Mouse (Mus musculus) myocyte (in vitro differentiated cells): ENCODE data around the gene Vmn1r79.

Source experiments
- CEBPB ChIP-seq: IDR thresholded peaks from 2 replicates; pipeline ENCODE4 v1.6.1; 2011; ENCODE audit warnings: mild to moderate bottlenecking, moderate library complexity; ENCODE audit not compliant: poor library complexity, insufficient read depth, severe bottlenecking
- E2F4 ChIP-seq: IDR thresholded peaks from one replicate; pipeline ENCODE4 v1.6.1; 2011; ENCODE audit warnings: mild to moderate bottlenecking, control low read depth, moderate library complexity; ENCODE audit not compliant: insufficient read depth
- MAX ChIP-seq: IDR thresholded peaks from one replicate; pipeline ENCODE4 v1.6.1; 2011; ENCODE audit warnings: low read depth, mild to moderate bottlenecking, control low read depth
- MYOD1 ChIP-seq, 3 experiments: IDR thresholded peaks; one replicate each; pipeline ENCODE4 v1.6.1; 2011; ENCODE audit warnings: control low read depth in 2 of 3, low read depth in 2 of 3, mild to moderate bottlenecking in 2 of 3, moderate library complexity in 1 of 3; ENCODE audit not compliant: insufficient read length in 2 of 3, control insufficient read depth in 1 of 3
- POLR2A ChIP-seq: IDR thresholded peaks from one replicate; pipeline ENCODE4 v1.6.1; 2011; ENCODE audit warnings: low read depth, mild to moderate bottlenecking, control low read depth, moderate library complexity; ENCODE audit not compliant: insufficient read length
- REST ChIP-seq: IDR thresholded peaks from one replicate; pipeline ENCODE4 v1.6.1; 2011; ENCODE audit warnings: mild to moderate bottlenecking, control low read depth, moderate library complexity; ENCODE audit not compliant: insufficient read depth, insufficient read length
- SRF ChIP-seq: IDR thresholded peaks from one replicate; pipeline ENCODE4 v1.6.1; 2011; ENCODE audit warnings: low read depth; ENCODE audit not compliant: control insufficient read depth, insufficient read length
- TCF12 ChIP-seq: IDR thresholded peaks from one replicate; pipeline ENCODE4 v1.6.1; 2011; ENCODE audit warnings: mild to moderate bottlenecking, control low read depth; ENCODE audit not compliant: poor library complexity, insufficient read depth, severe bottlenecking
- USF1 ChIP-seq: IDR thresholded peaks from one replicate; pipeline ENCODE4 v1.6.1; 2011; ENCODE audit warnings: low read depth, mild to moderate bottlenecking, control low read depth, moderate library complexity

GRCm38 (mm10) chr7:12149957-12150356, 21.1 kb upstream of the Vmn1r79 start, which contains the start of gene Vmn1r78:
- TF ChIP-seq POLR2A (no peak), TCF12 (no peak), CEBPB (no peak), USF1 (no peak), SRF (no peak), E2F4 (no peak), MAX (no peak), MYOD1 (IDR thresholded peaks at IDR 0.05; ENCODE audit: control insufficient read depth in 1 of 3, insufficient read length in 2 of 3, low read depth in 2 of 3) (no peak), REST (no peak)
